Mouse (Mus musculus) 416B (cell line): ENCODE results near the gene Timm8a1.

Experiments
- DNase-seq: peaks from one replicate; pipeline ENCODE4 v3.0.0; 2011; ENCODE audit warnings: low read depth

The Timm8a1 gene

DNA sequence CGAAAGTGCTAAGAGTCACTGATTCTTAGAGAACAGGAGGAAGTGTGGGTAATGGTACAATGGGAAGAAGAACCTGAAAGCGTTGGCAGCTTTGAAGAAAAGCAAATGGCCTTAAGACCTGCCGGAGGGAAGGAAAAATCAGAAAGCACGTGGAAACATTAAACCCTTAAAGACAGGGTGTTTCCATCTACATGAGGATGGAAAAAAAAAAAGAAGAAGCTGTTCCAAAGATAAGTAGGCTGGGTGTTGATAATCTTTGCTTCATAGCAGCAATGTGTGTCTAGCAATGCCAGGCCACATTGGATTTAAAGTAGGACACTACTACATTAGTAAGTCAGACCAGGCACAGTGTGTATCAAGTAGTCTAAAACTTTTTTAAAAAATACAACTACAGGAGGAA lies 16.4 kb downstream of the Timm8a1 start:
- DNase-seq: no peak

DNA sequence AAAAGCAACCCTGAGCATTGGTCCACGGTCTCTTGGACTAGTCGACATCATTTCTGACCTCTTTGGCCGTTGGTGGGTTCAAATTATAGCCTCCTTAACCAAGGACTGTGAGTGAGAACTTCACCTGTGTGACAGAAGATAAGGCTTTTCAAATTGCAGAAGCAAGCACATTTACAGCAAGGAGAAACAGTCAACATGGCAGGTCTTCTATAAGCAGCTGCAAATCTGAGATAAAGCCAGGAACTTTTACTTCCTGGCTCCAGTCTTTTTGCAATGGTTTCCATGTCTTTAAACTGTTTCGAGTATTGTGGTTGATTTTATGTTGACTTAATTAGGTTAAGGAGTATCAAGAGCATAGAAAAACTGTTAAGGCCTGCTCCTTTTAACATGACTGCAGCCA lies 17.9 kb downstream of the Timm8a1 start:
- DNase-seq: no peak

DNA sequence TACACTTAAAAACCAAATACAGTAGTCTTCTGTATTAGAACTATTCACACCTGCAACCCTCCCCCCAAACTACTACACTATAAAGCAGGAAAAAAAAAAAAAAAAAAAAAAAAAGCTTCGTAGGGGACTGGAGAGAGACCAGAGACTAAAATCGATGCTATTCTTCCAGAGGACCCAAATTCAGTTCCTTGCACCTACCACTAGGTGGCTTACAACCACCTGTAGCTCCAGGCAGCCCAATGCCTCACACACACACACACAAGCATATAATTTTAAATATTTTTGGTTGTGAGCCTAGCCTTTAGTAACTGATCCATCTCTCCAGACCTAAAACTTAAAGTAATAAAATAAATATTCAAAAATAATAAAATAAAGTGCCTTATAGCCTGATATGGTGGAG lies 32.2 kb downstream of the Timm8a1 start:
- DNase-seq: peak; percentile 21

DNA sequence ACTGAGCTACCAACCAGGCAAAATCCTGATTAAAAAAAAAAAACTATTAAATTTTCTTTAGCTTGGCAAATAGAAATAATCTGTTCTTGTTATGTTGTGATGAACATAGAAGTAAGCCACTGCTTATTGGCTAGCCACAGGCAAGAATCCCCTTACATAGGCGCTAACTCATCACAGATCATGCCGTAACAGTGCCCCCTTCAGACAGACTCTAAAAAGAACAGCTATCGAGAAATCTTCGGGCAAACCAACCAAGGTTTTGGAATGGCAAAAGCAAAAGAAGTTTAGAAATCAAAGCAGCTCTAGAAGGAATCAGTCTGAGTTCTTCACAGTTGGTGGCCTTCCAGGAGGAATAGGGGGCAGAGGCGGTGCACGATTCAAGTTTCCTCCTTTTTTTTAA lies 33.7 kb downstream of the Timm8a1 start:
- DNase-seq: peak; percentile 11

DNA sequence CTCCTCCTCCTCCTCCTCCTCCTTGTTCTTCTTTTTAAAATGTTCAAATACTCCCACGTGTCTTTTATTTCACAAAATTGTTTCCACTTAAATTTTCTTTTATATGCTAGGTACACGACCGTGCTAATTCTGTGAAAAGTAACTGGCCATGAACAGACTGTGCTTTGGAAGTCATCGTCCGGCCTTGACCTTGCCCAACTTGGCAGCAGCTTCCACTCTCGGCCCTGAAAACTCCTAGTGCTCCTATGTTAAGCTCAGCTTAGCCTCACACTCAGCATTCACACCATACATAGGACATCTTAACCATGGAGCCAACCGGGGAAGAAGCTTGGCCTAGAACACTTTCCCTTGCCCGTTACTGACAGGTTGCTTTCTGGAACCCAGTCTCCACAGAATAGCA lies 41.0 kb downstream of the Timm8a1 start:
- DNase-seq: no peak
